8 mouse cellular contexts compared by ENCODE assay signal in genomic region chr5:50057612-50058420, GRCm38 (mm10). TPM values are rescaled to one million over a fixed set of nuclear protein-coding genes. Genes with fewer than 3 reads are reported as not detected.
DNase-seq lines count a peak whose midpoint lies in the region; ATAC-seq and TF ChIP-seq lines count a peak whose summit lies in the region.

No protein-coding gene starts in this region.

- no peaks in the 10 kb centered on the region for H3K9me3 ChIP-seq in forebrain, embryonic 10.5 days
- H3K9me3 ChIP-seq in intestine, embryonic 15.5 days, result no peaks in the 10 kb centered on the region
- H3K9me3 ChIP-seq in midbrain, embryonic 12.5 days, result no peaks in the 10 kb centered on the region

- H3K4me3 ChIP-seq in C2C12 (ENCODE audit: insufficient read depth, poor library complexity, severe bottlenecking), result peak overlapping the region; percentile 68
- peak overlapping the region; percentile 87 for H3K4me3 ChIP-seq in forebrain, embryonic 10.5 days
- peak overlapping the region; percentile 92 for H3K4me3 ChIP-seq in intestine, embryonic 15.5 days (replicated peaks)
- H3K4me3 ChIP-seq in midbrain, embryonic 12.5 days, result peak overlapping the region; percentile 83

- peak overlapping the region; percentile 88 for H3ac ChIP-seq in C2C12 (ENCODE audit: control insufficient read depth, insufficient read length, low read depth)

- peak; percentile 25 for ATAC-seq in intestine, embryonic 15.5 days
- ATAC-seq in midbrain, embryonic 12.5 days (ENCODE audit: low FRiP score, low read depth), result peak; percentile 53

- H3K9ac ChIP-seq in intestine, embryonic 15.5 days, result peak overlapping the region; percentile 95
- peak overlapping the region; percentile 95 for H3K9ac ChIP-seq in midbrain, embryonic 12.5 days (replicated peaks)

- 2% methylated on average over 26 of the region's 26 CpGs for WGBS in forebrain, embryonic 10.5 days
- WGBS in intestine, embryonic 15.5 days, result 3% methylated on average over 26 of the region's 26 CpGs
- WGBS in midbrain, embryonic 12.5 days, result 2% methylated on average over 26 of the region's 26 CpGs

- no peak for TF ChIP-seq CTCF in C2C12 (IDR thresholded peaks at IDR 0.05; ENCODE audit: control insufficient read depth, insufficient read depth, insufficient read length)

- H3K36me3 ChIP-seq in C2C12 (ENCODE audit: control insufficient read depth, insufficient read depth), result no peaks in the 10 kb centered on the region
- H3K36me3 ChIP-seq in forebrain, embryonic 10.5 days (replicated peaks), result peaks cover 17% of the 10 kb centered on the region; the same call in 1 of the 2 replicates
- H3K36me3 ChIP-seq in intestine, embryonic 15.5 days, result no peaks in the 10 kb centered on the region
- no peaks in the 10 kb centered on the region for H3K36me3 ChIP-seq in midbrain, embryonic 12.5 days

- peak overlapping the region; percentile 81 for H3K4me2 ChIP-seq in intestine, embryonic 15.5 days (replicated peaks)
- H3K4me2 ChIP-seq in midbrain, embryonic 12.5 days (replicated peaks), result peak overlapping the region; percentile 75

- H3K79me3 ChIP-seq in C2C12 (ENCODE audit: low read depth), result peaks cover 45% of the 10 kb centered on the region

- H3K79me2 ChIP-seq in C2C12 (ENCODE audit: control insufficient read depth, insufficient read depth), result peaks cover 58% of the 10 kb centered on the region

- DNase-seq in Muller cell, postnatal 12 days (ENCODE audit: inconsistent ontology term), result peak; percentile 60
- DNase-seq in forebrain, embryonic 10.5 days (ENCODE audit: extremely low spot score, low spot score), result peak; percentile 33
- DNase-seq in layer of hippocampus, postnatal 36 days, result no peak
- no peak for DNase-seq in urinary bladder, postnatal 4 days (ENCODE audit: low spot score in 2 of 2)
- no peak for DNase-seq in layer of hippocampus, adult 9-11 months

- no peaks in the 10 kb centered on the region for H3K27me3 ChIP-seq in C2C12 (ENCODE audit: control insufficient read depth, insufficient read depth, insufficient read length)
- H3K27me3 ChIP-seq in forebrain, embryonic 10.5 days (ENCODE audit: poor library complexity, severe bottlenecking), result no peaks in the 10 kb centered on the region
- no peaks in the 10 kb centered on the region for H3K27me3 ChIP-seq in intestine, embryonic 15.5 days (replicated peaks)
- H3K27me3 ChIP-seq in midbrain, embryonic 12.5 days, result no peaks in the 10 kb centered on the region

- H3K4me1 ChIP-seq in forebrain, embryonic 10.5 days, result peaks cover 42% of the 10 kb centered on the region
- 0 out of 2 replicates have a peak, but pooled peaks cover 12% of the 10 kb centered on the region for H3K4me1 ChIP-seq in intestine, embryonic 15.5 days (replicated peaks)
- peaks cover 29% of the 10 kb centered on the region for H3K4me1 ChIP-seq in midbrain, embryonic 12.5 days

- H3K27ac ChIP-seq in forebrain, embryonic 10.5 days, result peak overlapping the region; percentile 99
- peak overlapping the region; percentile 80 for H3K27ac ChIP-seq in intestine, embryonic 15.5 days
- H3K27ac ChIP-seq in midbrain, embryonic 12.5 days (replicated peaks), result peak overlapping the region; percentile 80

TF ChIP-seq in C2C12, 6 proteins besides CTCF, POLR2A, EP300 and RAD21:
- TF ChIP-seq MYOG (IDR thresholded peaks at IDR 0.05; ENCODE audit: control insufficient read depth, extremely low read depth, insufficient read length) (no peak), USF1 (IDR thresholded peaks at IDR 0.05; ENCODE audit: low read depth) (peak; percentile 40)
TF ChIP-seq in C2C12: peak in this region for 1.

RNA-seq across cellular contexts. Expression of gene Adgra3, which starts 1.0 kb away (rescaled TPM):
- 28.9 TPM for polyA plus RNA-seq in C2C12 (2012; fragmentation: generic; extraction: Trizol)
- polyA plus RNA-seq in forebrain, embryonic 10.5 days (2016; fragmentation: Nextera tagmentation; extraction: Ambion mirVana), result 34.9 and 38.1 TPM in 2 replicates
- polyA plus RNA-seq in intestine, embryonic 15.5 days (2015; fragmentation: Nextera tagmentation; extraction: Ambion mirVana), result 19.3 and 19.4 TPM in 2 replicates
- 41.9 and 49.2 TPM in 2 replicates for polyA plus RNA-seq in midbrain, embryonic 12.5 days (2016; fragmentation: Nextera tagmentation; extraction: Ambion mirVana)
- total RNA-seq in layer of hippocampus, postnatal 36 days (2021), result 10 to 100 TPM; 24.4 to 29.4 TPM

Comparison
In these comparisons a context has a peak if more than half of its experiments do, and no peak if none do; other contexts are left out.
1. DNase-seq: peak in Muller cell, postnatal 12 days (single experiment) and forebrain, embryonic 10.5 days (single experiment); none in layer of hippocampus, postnatal 36 days (0 of 2), urinary bladder, postnatal 4 days (0 of 2) and layer of hippocampus, adult 9-11 months (single experiment).
2. Peak in every context shown above with its lines, with median percentiles within 50 percentile points of each other: H3K4me3 ChIP-seq and H3K27ac ChIP-seq.